ENCODE assay signal across 28 mouse cellular contexts in genomic region chr15:84818284-84818683, GRCm38 (mm10). TPM values are rescaled to one million over a fixed set of nuclear protein-coding genes. Genes with fewer than 3 reads are reported as not detected.
DNase-seq lines count a peak whose midpoint lies in the region; ATAC-seq and TF ChIP-seq lines count a peak whose summit lies in the region.
"Had no signal": no experiment of that assay in that cellular context is flagged by ENCODE, and none has a peak within 500 bp of the region (broad histone marks: within the 10 kb centered on the region; RNA-seq: fewer than 3 reads in every experiment).

No protein-coding gene starts in this region.

- H3K9ac ChIP-seq in hindbrain, postnatal 0 days (replicated peaks; ENCODE audit: low read length) = no peak overlapping the region
- no peak overlapping the region for H3K9ac ChIP-seq in neural tube, embryonic 13.5 days
- H3K9ac ChIP-seq: embryonic facial prominence, embryonic 15.5 days; intestine, embryonic 15.5 days; liver, embryonic 14.5 days had no signal

- no peak for ATAC-seq in hindbrain, postnatal 0 days
- no peak for ATAC-seq in neural tube, embryonic 13.5 days (ENCODE audit: low read depth)
- ATAC-seq: activated CD4-positive, CD25-positive, alpha-beta regulatory T cell, adult 4 months; hindbrain, embryonic 16.5 days; intestine, embryonic 15.5 days had no signal

- DNase-seq in cerebellum, adult 9-11 months = peak; percentile 27
- no peak for DNase-seq in cerebellum, adult 9-10 months
- DNase-seq in hindbrain, postnatal 0 days (ENCODE audit: low spot score) = peak; percentile 48
- DNase-seq in hindbrain, embryonic 10.5 days (ENCODE audit: low spot score) = no peak
- DNase-seq in neural tube, embryonic 10.5 days (ENCODE audit: extremely low spot score, low spot score) = no peak
- DNase-seq in kidney, adult 2 months = no peak
- DNase-seq: adrenal gland, adult 2 months; adrenal gland, postnatal 36 days; gastrocnemius, postnatal 10 days; heart, postnatal 14 days; kidney, adult 8-10 months; kidney, postnatal 10 days; layer of hippocampus, postnatal 36 days; liver; lung, adult 2 months; lung, postnatal 10 days; right cerebral cortex, postnatal 14 days; spleen, adult 18-20 months; thymus, postnatal 14 days had no signal

- no peak for TF ChIP-seq POLR2A in kidney, adult 2 months (IDR thresholded peaks at IDR 0.05; ENCODE audit: low read depth, low read length)

- 38% methylated on average over 11 of the region's 11 CpGs for WGBS in hindbrain, postnatal 0 days
- WGBS in hindbrain, embryonic 10.5 days = 87% methylated on average over 11 of the region's 11 CpGs
- WGBS in neural tube, embryonic 13.5 days = 56% methylated on average over 11 of the region's 11 CpGs
- 81% methylated on average over 11 of the region's 11 CpGs for WGBS in kidney, adult 2 months

- no peaks in the 10 kb centered on the region for H3K9me3 ChIP-seq in hindbrain, postnatal 0 days (ENCODE audit: low read length)
- no peaks in the 10 kb centered on the region for H3K9me3 ChIP-seq in hindbrain, embryonic 10.5 days
- no peaks in the 10 kb centered on the region for H3K9me3 ChIP-seq in neural tube, embryonic 13.5 days
- H3K9me3 ChIP-seq: embryonic facial prominence, embryonic 10.5 days; embryonic facial prominence, embryonic 15.5 days; intestine, embryonic 15.5 days had no signal

- H3K36me3 ChIP-seq in hindbrain, postnatal 0 days (ENCODE audit: insufficient read depth, low read length) = no peaks in the 10 kb centered on the region
- H3K36me3 ChIP-seq in hindbrain, embryonic 10.5 days = peaks cover 51% of the 10 kb centered on the region
- peaks cover 8% of the 10 kb centered on the region for H3K36me3 ChIP-seq in neural tube, embryonic 13.5 days
- H3K36me3 ChIP-seq in kidney, adult 2 months (ENCODE audit: control insufficient read depth, insufficient read depth, low read length) = no peaks in the 10 kb centered on the region
- H3K36me3 ChIP-seq: embryonic facial prominence, embryonic 15.5 days; intestine, embryonic 15.5 days had no signal

- no peak for TF ChIP-seq CTCF in hindbrain, postnatal 0 days (IDR thresholded peaks at IDR 0.05; ENCODE audit: low read depth)
- TF ChIP-seq CTCF in kidney, adult 2 months (conservative IDR thresholded peaks at IDR 0.05; ENCODE audit: insufficient read depth, insufficient read length, low read depth, low read length) = no peak

- H3K4me3 ChIP-seq in hindbrain, postnatal 0 days (ENCODE audit: low read length) = no peak overlapping the region
- no peak overlapping the region for H3K4me3 ChIP-seq in hindbrain, embryonic 10.5 days
- no peak overlapping the region for H3K4me3 ChIP-seq in neural tube, embryonic 13.5 days
- no peak overlapping the region for H3K4me3 ChIP-seq in kidney, adult 2 months (ENCODE audit: insufficient read depth, low read depth, low read length)
- H3K4me3 ChIP-seq: embryonic facial prominence, embryonic 10.5 days; embryonic facial prominence, embryonic 15.5 days; intestine, embryonic 15.5 days had no signal

- H3K4me2 ChIP-seq in hindbrain, postnatal 0 days (ENCODE audit: low read depth, low read length) = no peak overlapping the region
- H3K4me2 ChIP-seq in neural tube, embryonic 13.5 days = no peak overlapping the region
- H3K4me2 ChIP-seq: embryonic facial prominence, embryonic 15.5 days; intestine, embryonic 15.5 days had no signal

- H3K27ac ChIP-seq in hindbrain, postnatal 0 days = no peak overlapping the region
- H3K27ac ChIP-seq in hindbrain, embryonic 10.5 days = no peak overlapping the region
- H3K27ac ChIP-seq in neural tube, embryonic 13.5 days (replicated peaks) = peak overlapping the region; percentile 38; the same call in 1 of the 2 replicates
- H3K27ac ChIP-seq in kidney, adult 2 months (ENCODE audit: insufficient read depth, low read depth, low read length) = no peak overlapping the region
- H3K27ac ChIP-seq: embryonic facial prominence, embryonic 10.5 days; embryonic facial prominence, embryonic 15.5 days; intestine, embryonic 15.5 days; liver, embryonic 14.5 days; macrophage had no signal

- H3K4me1 ChIP-seq in hindbrain, postnatal 0 days (ENCODE audit: insufficient read depth, low read length) = peaks cover 8% of the 10 kb centered on the region
- H3K4me1 ChIP-seq in hindbrain, embryonic 10.5 days (replicated peaks) = peaks cover 34% of the 10 kb centered on the region
- peaks cover 78% of the 10 kb centered on the region for H3K4me1 ChIP-seq in neural tube, embryonic 13.5 days (replicated peaks)
- H3K4me1 ChIP-seq in kidney, adult 2 months (ENCODE audit: control insufficient read depth, insufficient read depth, low read length) = no peaks in the 10 kb centered on the region
- H3K4me1 ChIP-seq: embryonic facial prominence, embryonic 15.5 days; intestine, embryonic 15.5 days had no signal

- no peaks in the 10 kb centered on the region for H3K27me3 ChIP-seq in hindbrain, postnatal 0 days (ENCODE audit: insufficient read depth, low read length)
- H3K27me3 ChIP-seq in hindbrain, embryonic 10.5 days (ENCODE audit: insufficient read depth, poor library complexity, severe bottlenecking) = no peaks in the 10 kb centered on the region
- no peaks in the 10 kb centered on the region for H3K27me3 ChIP-seq in neural tube, embryonic 13.5 days
- no peaks in the 10 kb centered on the region for H3K27me3 ChIP-seq in kidney, adult 2 months (replicated peaks; ENCODE audit: control insufficient read depth, insufficient read depth, low read length)
- H3K27me3 ChIP-seq: CH12.LX; embryonic facial prominence, embryonic 15.5 days; intestine, embryonic 15.5 days had no signal

RNA-seq across cellular contexts. Expression of gene Phf21b, which starts 37.6 kb away (rescaled TPM):
- 22.8 and 29.7 TPM in 2 replicates for total RNA-seq in hindbrain, postnatal 0 days (2014; rRNA removed)
- polyA plus RNA-seq in hindbrain, postnatal 0 days (2015; fragmentation: Nextera tagmentation; extraction: Ambion mirVana) = 2.2 and 2.5 TPM in 2 replicates
- 10.7 and 30.8 TPM in 2 replicates for polyA plus RNA-seq in hindbrain, embryonic 10.5 days (2016; fragmentation: Nextera tagmentation; extraction: Ambion mirVana)
- 11.5 and 12.6 TPM in 2 replicates for polyA plus RNA-seq in neural tube, embryonic 13.5 days (2015; fragmentation: Nextera tagmentation; extraction: Ambion mirVana)
- polyA plus RNA-seq in kidney, adult 2 months (2012; rRNA removed) = 3.6 and 4.7 TPM in 2 replicates

Comparison
In these comparisons a context has a peak if more than half of its experiments do, and no peak if none do; other contexts are left out.
1. DNase-seq: peak in cerebellum, adult 9-11 months (single experiment) and hindbrain, postnatal 0 days (single experiment); none in cerebellum, adult 9-10 months (single experiment), hindbrain, embryonic 10.5 days (single experiment), neural tube, embryonic 10.5 days (single experiment) and kidney, adult 2 months (single experiment).